Mouse (Mus musculus): ENCODE results near the gene Omt2b.

DNA sequence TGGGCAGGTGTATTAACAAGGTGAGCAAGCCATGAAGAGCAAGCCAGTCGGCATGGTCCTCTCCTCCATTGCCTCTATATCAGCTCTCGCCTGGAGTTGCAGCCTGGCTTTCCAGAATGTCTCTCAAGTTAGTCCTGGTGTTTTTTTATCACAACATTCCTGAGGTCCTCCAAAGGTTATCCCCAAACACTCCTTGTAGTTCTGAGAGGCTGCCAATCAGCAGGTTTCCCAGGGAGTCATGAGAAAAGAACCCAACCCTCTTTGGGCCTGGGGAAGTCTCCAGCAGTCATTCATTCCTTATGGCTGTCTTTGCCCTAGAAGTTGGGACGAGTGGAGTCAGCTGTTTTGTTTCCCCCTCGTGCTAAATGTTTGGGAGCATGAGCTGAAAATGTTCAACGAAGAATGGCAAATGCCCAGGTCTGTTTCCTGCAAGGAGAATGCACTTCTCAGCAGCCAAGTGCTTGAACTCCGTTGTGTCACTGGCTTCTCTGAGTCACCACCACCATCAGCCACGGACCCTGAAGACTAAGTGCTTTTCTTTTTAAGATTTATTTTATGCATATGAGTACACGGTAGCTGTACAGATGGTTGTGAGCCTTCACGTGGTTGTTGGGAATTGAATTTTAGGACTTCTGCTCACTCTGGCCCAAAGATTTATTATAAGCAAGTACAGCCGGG, 45.6 kb downstream of the Omt2b start:
- TF ChIP-seq CTCF (conservative IDR thresholded peaks at IDR 0.05; ENCODE audit: low read length) (no peak), NANOG (IDR thresholded peaks at IDR 0.05; ENCODE audit: borderline replicate concordance, low read length) (no peak)

Measured in E14TG2a.4 (cell line).